Comparison of ENCODE assay signal across 10 mouse cellular contexts in the genomic region with DNA sequence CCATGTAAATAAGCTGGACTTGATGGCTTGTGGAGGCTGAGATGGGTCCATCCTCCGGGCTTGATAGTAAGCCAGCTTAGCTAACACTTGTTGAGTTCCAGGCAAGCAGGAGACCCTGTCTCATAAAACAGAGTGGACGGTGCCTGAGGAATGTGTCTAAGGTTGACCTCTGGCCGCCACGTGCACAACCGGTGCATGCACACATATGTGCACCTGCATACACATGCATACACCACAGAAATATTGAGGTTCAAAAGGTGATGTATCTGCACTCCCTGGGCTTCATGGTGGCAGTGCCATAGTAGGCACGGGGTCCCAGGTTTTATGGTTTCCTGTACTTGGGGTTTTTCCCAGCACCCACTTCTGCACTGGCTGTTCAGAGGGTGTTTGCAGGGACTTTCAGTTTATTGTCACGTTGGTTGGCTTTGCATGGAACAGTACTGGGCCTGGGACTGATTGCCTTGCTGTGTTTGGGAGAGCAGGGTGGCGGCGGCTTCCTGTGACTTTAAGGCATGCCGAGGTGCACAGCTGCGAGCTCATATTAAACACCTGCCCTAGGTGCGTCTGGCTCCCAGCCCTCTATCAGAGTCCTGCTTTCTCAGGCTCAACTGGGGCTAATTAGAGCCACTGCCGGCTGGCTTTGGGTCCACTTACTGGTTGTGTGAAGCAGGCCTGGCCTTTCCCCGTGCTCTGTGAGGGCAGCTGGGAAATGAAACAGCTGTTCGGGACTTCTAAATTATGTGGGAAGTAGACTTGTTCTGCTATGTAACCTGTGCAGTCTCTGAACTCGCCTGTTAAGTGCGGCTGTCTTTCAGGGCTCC. TPM values are rescaled to one million over a fixed set of nuclear protein-coding genes. Genes with fewer than 3 reads are reported as not detected.
A peak's percentile ranks its signal among the peaks of the same experiment; 100 is the strongest.
DNase-seq lines count a peak whose midpoint lies in the region; ATAC-seq and TF ChIP-seq lines count a peak whose summit lies in the region.
"Had no signal": no experiment of that assay in that cellular context is flagged by ENCODE, and none has a peak within 500 bp of the region (broad histone marks: within the 10 kb centered on the region; RNA-seq: fewer than 3 reads in every experiment).

No protein-coding gene starts in this region.

- no peak for DNase-seq in midbrain, embryonic 10.5 days (ENCODE audit: low spot score)
- no peak for DNase-seq in midbrain, postnatal 0 days (ENCODE audit: low spot score)
- DNase-seq in right cerebral cortex, postnatal 36 days (ENCODE audit: low spot score in 2 of 2) = no peak
- no peak for DNase-seq in urinary bladder, postnatal 25 days (ENCODE audit: low spot score)
- no peak for DNase-seq in left cerebral cortex, adult 2 months (ENCODE audit: extremely low spot score in 1 of 2, low spot score in 2 of 2)

- no peak overlapping the region for H3K9ac ChIP-seq in midbrain, postnatal 0 days (replicated peaks; ENCODE audit: low read length, poor library complexity, severe bottlenecking)
- H3K9ac ChIP-seq in hindbrain, embryonic 13.5 days = no peak overlapping the region
- H3K9ac ChIP-seq in limb, embryonic 13.5 days = peak overlapping the region; percentile 19; the same call in 1 of the 2 replicates
- H3K9ac ChIP-seq in stomach, embryonic 16.5 days (ENCODE audit: low read length) = no peak overlapping the region

- no peak overlapping the region for H3K4me2 ChIP-seq in midbrain, postnatal 0 days (ENCODE audit: low read depth, low read length, poor library complexity, severe bottlenecking)
- no peak overlapping the region for H3K4me2 ChIP-seq in hindbrain, embryonic 13.5 days
- peak overlapping the region; percentile 44 for H3K4me2 ChIP-seq in limb, embryonic 13.5 days (replicated peaks)
- peak overlapping the region; percentile 20; the same call in 1 of the 2 replicates for H3K4me2 ChIP-seq in stomach, embryonic 16.5 days (ENCODE audit: low read depth, low read length)

- H3K27ac ChIP-seq in midbrain, embryonic 10.5 days (replicated peaks) = peak overlapping the region; percentile 69
- H3K27ac ChIP-seq in midbrain, postnatal 0 days (ENCODE audit: low read depth, low read length) = no peak overlapping the region
- 0 out of 2 replicates have a peak overlapping the region, but pooled peaks have one; percentile 55 for H3K27ac ChIP-seq in hindbrain, embryonic 13.5 days
- peak overlapping the region; percentile 55; the same call in 1 of the 2 replicates for H3K27ac ChIP-seq in limb, embryonic 13.5 days
- H3K27ac ChIP-seq in stomach, embryonic 16.5 days (ENCODE audit: low read length) = peak overlapping the region; percentile 46
- no peak overlapping the region for H3K27ac ChIP-seq in left cerebral cortex, adult 2 months

- no peak overlapping the region for H3K4me3 ChIP-seq in midbrain, embryonic 10.5 days
- H3K4me3 ChIP-seq in midbrain, postnatal 0 days (ENCODE audit: low read depth, low read length) = no peak overlapping the region
- no peak overlapping the region for H3K4me3 ChIP-seq in hindbrain, embryonic 13.5 days
- no peak overlapping the region for H3K4me3 ChIP-seq in limb, embryonic 13.5 days
- no peak overlapping the region for H3K4me3 ChIP-seq in stomach, embryonic 16.5 days (replicated peaks; ENCODE audit: low read length)
- H3K4me3 ChIP-seq in left cerebral cortex, adult 2 months = no peak overlapping the region
- H3K4me3 ChIP-seq: megakaryocyte, embryonic 14.5 days had no signal

- peaks cover 41% of the 10 kb centered on the region for H3K4me1 ChIP-seq in midbrain, embryonic 10.5 days
- H3K4me1 ChIP-seq in midbrain, postnatal 0 days (ENCODE audit: insufficient read depth, low read length) = no peaks in the 10 kb centered on the region
- peaks cover 41% of the 10 kb centered on the region for H3K4me1 ChIP-seq in hindbrain, embryonic 13.5 days (replicated peaks)
- peaks cover 38% of the 10 kb centered on the region for H3K4me1 ChIP-seq in limb, embryonic 13.5 days
- H3K4me1 ChIP-seq in stomach, embryonic 16.5 days (ENCODE audit: control insufficient read depth, insufficient read depth, low read length) = peaks cover 17% of the 10 kb centered on the region

- peaks cover 4% of the 10 kb centered on the region; the same call in 1 of the 2 replicates for H3K36me3 ChIP-seq in midbrain, embryonic 10.5 days
- no peaks in the 10 kb centered on the region for H3K36me3 ChIP-seq in midbrain, postnatal 0 days (ENCODE audit: insufficient read depth, low read length)
- no peaks in the 10 kb centered on the region for H3K36me3 ChIP-seq in hindbrain, embryonic 13.5 days
- H3K36me3 ChIP-seq in limb, embryonic 13.5 days = no peaks in the 10 kb centered on the region
- no peaks in the 10 kb centered on the region for H3K36me3 ChIP-seq in stomach, embryonic 16.5 days (ENCODE audit: control insufficient read depth, insufficient read depth, low read length)

- no peak for ATAC-seq in midbrain, postnatal 0 days (ENCODE audit: low FRiP score)
- peak; percentile 23; the same call in 1 of the 2 replicates for ATAC-seq in hindbrain, embryonic 13.5 days (ENCODE audit: low FRiP score)
- ATAC-seq in limb, embryonic 13.5 days (ENCODE audit: low FRiP score, low read depth) = peak; percentile 92
- peak; percentile 54; the same call in 1 of the 2 replicates for ATAC-seq in stomach, embryonic 16.5 days (ENCODE audit: insufficient read depth, low FRiP score)
- ATAC-seq: Patski had no signal

- no peak for TF ChIP-seq CTCF in midbrain, postnatal 0 days (IDR thresholded peaks at IDR 0.05)
- TF ChIP-seq CTCF in left cerebral cortex, adult 2 months (IDR thresholded peaks at IDR 0.05) = no peak

- 83% methylated on average over 17 of the region's 17 CpGs for WGBS in midbrain, embryonic 10.5 days
- WGBS in midbrain, postnatal 0 days = 77% methylated on average over 17 of the region's 17 CpGs
- 77% methylated on average over 17 of the region's 17 CpGs for WGBS in hindbrain, embryonic 13.5 days
- 8% methylated on average over 17 of the region's 17 CpGs for WGBS in limb, embryonic 13.5 days
- WGBS in stomach, embryonic 16.5 days = 38% methylated on average over 17 of the region's 17 CpGs

- no peaks in the 10 kb centered on the region; the same call in 1 of the 2 replicates for H3K27me3 ChIP-seq in midbrain, embryonic 10.5 days (ENCODE audit: low read depth, poor library complexity, severe bottlenecking)
- no peaks in the 10 kb centered on the region for H3K27me3 ChIP-seq in midbrain, postnatal 0 days (ENCODE audit: insufficient read depth, low read length)
- no peaks in the 10 kb centered on the region for H3K27me3 ChIP-seq in hindbrain, embryonic 13.5 days
- H3K27me3 ChIP-seq in limb, embryonic 13.5 days = no peaks in the 10 kb centered on the region
- H3K27me3 ChIP-seq in stomach, embryonic 16.5 days (ENCODE audit: control insufficient read depth, insufficient read depth, low read length) = no peaks in the 10 kb centered on the region
- H3K27me3 ChIP-seq: megakaryocyte, embryonic 14.5 days; Patski had no signal

- intact Hi-C loops in left cerebral cortex, adult 2 months (cut with DNase I) = no loop called here

- H3K9me3 ChIP-seq in midbrain, embryonic 10.5 days (replicated peaks) = no peaks in the 10 kb centered on the region
- no peaks in the 10 kb centered on the region for H3K9me3 ChIP-seq in midbrain, postnatal 0 days (ENCODE audit: low read length)
- no peaks in the 10 kb centered on the region for H3K9me3 ChIP-seq in hindbrain, embryonic 13.5 days
- H3K9me3 ChIP-seq in limb, embryonic 13.5 days = no peaks in the 10 kb centered on the region
- H3K9me3 ChIP-seq in stomach, embryonic 16.5 days (replicated peaks; ENCODE audit: control insufficient read depth, low read length) = no peaks in the 10 kb centered on the region
- H3K9me3 ChIP-seq: megakaryocyte, embryonic 14.5 days had no signal

RNA-seq across cellular contexts. Expression of a gene that starts 19.5 kb away (rescaled TPM):
- 41.0 and 41.9 TPM in 2 replicates for polyA plus RNA-seq in midbrain, embryonic 10.5 days (2016; fragmentation: Nextera tagmentation; extraction: Ambion mirVana)
- total RNA-seq in midbrain, postnatal 0 days (2014; rRNA removed) = 75.0 and 94.0 TPM in 2 replicates
- 139 and 149 TPM in 2 replicates for polyA plus RNA-seq in midbrain, postnatal 0 days (2015; fragmentation: Nextera tagmentation; extraction: Ambion mirVana)
- 77.6 and 79.9 TPM in 2 replicates for polyA plus RNA-seq in hindbrain, embryonic 13.5 days (2015; fragmentation: Nextera tagmentation; extraction: Ambion mirVana)
- 29.4 and 33.4 TPM in 2 replicates for polyA plus RNA-seq in limb, embryonic 13.5 days (2015; fragmentation: Nextera tagmentation; extraction: Ambion mirVana)
- polyA plus RNA-seq in stomach, embryonic 16.5 days (2015; fragmentation: Nextera tagmentation; extraction: Ambion mirVana) = 64.1 and 72.2 TPM in 2 replicates
- total RNA-seq in left cerebral cortex, adult 2 months (2021) = 10 to 100 TPM; 78.5 to 93.8 TPM

Comparison
In these comparisons a context has a peak if more than half of its experiments do, and no peak if none do; other contexts are left out.
1. H3K27ac ChIP-seq: peak in midbrain, embryonic 10.5 days (single experiment), hindbrain, embryonic 13.5 days (single experiment), limb, embryonic 13.5 days (single experiment) and stomach, embryonic 16.5 days (single experiment); none in midbrain, postnatal 0 days (single experiment) and left cerebral cortex, adult 2 months (single experiment).
2. H3K4me2 ChIP-seq: peak in limb, embryonic 13.5 days (single experiment) and stomach, embryonic 16.5 days (single experiment); none in midbrain, postnatal 0 days (single experiment) and hindbrain, embryonic 13.5 days (single experiment).